Mouse (Mus musculus) MEL (cell line): ENCODE results near the gene Nisch. TPM values are rescaled to one million over a fixed set of nuclear protein-coding genes. Genes with fewer than 3 reads are reported as not detected.

Source experiments
- DNase-seq: peaks from one replicate; pipeline ENCODE4 v3.0.0; 2011; ENCODE audit warnings: low read depth, low spot score
- H3K27ac ChIP-seq: 2 replicates; pipeline ENCODE4 v1.5.1; 2012; ENCODE audit warnings: low read depth, mild to moderate bottlenecking, control low read depth, low read length, moderate library complexity; ENCODE audit not compliant: control insufficient read depth
- H3K27me3 ChIP-seq, 2 experiments: fragments of 150-350 bp in 1 of 2; sonication (generic) in 1 of 2; 2 replicates each; pipeline ENCODE4 v1.6.1; 2012; ENCODE audit warnings: low read length in 2 of 2, mild to moderate bottlenecking in 2 of 2, improper control_type of control experiment in 1 of 2, moderate library complexity in 1 of 2; ENCODE audit not compliant: insufficient read depth in 2 of 2, control insufficient read depth in 1 of 2
- H3K36me3 ChIP-seq, 2 experiments: 2 replicates each; pipeline ENCODE4 v1.6.1; 2012 to 2014; ENCODE audit warnings: low read length in 2 of 2, improper control_type of control experiment in 1 of 2, inconsistent platforms in 1 of 2, mild to moderate bottlenecking in 1 of 2; ENCODE audit not compliant: insufficient read depth in 2 of 2, control insufficient read depth in 1 of 2
- H3K4me1 ChIP-seq, 2 experiments: fragments of 150-350 bp in 1 of 2; sonication (generic) in 1 of 2; 2 replicates each; pipeline ENCODE4 v1.6.1; 2012; ENCODE audit warnings: low read length in 2 of 2, improper control_type of control experiment in 1 of 2, mild to moderate bottlenecking in 1 of 2; ENCODE audit not compliant: insufficient read depth in 2 of 2, control insufficient read depth in 1 of 2
- H3K4me3 ChIP-seq, 2 experiments: fragments of 150-350 bp in 1 of 2; sonication (generic) in 1 of 2; 2 replicates each; pipeline ENCODE4 v1.5.1; 2012; ENCODE audit warnings: low read depth in 2 of 2, low read length in 2 of 2, mild to moderate bottlenecking in 2 of 2, moderate library complexity in 2 of 2, control low read depth in 1 of 2, improper control_type of control experiment in 1 of 2; ENCODE audit not compliant: control insufficient read depth in 1 of 2, insufficient read depth in 1 of 2
- H3K79me2 ChIP-seq: 2 replicates; pipeline ENCODE4 v1.6.1; 2012; ENCODE audit warnings: mild to moderate bottlenecking, low read length, moderate library complexity; ENCODE audit not compliant: control insufficient read depth, poor library complexity, insufficient read depth
- H3K9ac ChIP-seq: 2 replicates; pipeline ENCODE4 v1.6.1; 2012; ENCODE audit warnings: low read depth, mild to moderate bottlenecking, control low read depth, low read length, moderate library complexity; ENCODE audit not compliant: control insufficient read depth, poor library complexity, severe bottlenecking
- H3K9me3 ChIP-seq: fragments of 150-350 bp; sonication (generic); replicated peaks from 2 replicates; pipeline ENCODE4 v1.6.1; 2012; ENCODE audit warnings: mild to moderate bottlenecking, low read length, improper control_type of control experiment, moderate library complexity; ENCODE audit not compliant: insufficient read depth
- BHLHE40 ChIP-seq: IDR thresholded peaks from 2 replicates; pipeline ENCODE4 v1.6.1; 2012; ENCODE audit warnings: low read depth, mild to moderate bottlenecking, inconsistent platforms, low read length, improper control_type of control experiment, borderline replicate concordance
- E2F4 ChIP-seq: IDR thresholded peaks from 2 replicates; pipeline ENCODE4 v1.6.1; 2011; ENCODE audit warnings: low read depth, low read length, improper control_type of control experiment, borderline replicate concordance
- GABPA ChIP-seq: IDR thresholded peaks from 2 replicates; pipeline ENCODE4 v1.6.1; 2012; ENCODE audit warnings: low read depth, mild to moderate bottlenecking, inconsistent platforms, low read length, improper control_type of control experiment, moderate library complexity
- GATA1 ChIP-seq: IDR thresholded peaks from 2 replicates; pipeline ENCODE4 v1.6.1; 2011; ENCODE audit warnings: low read depth, low read length, improper control_type of control experiment
- KAT2A ChIP-seq: conservative IDR thresholded peaks from 2 replicates; pipeline ENCODE4 v1.6.1; 2012; ENCODE audit warnings: low read depth, low read length, improper control_type of control experiment, inconsistent platforms
- MAFK ChIP-seq: IDR thresholded peaks from 2 replicates; pipeline ENCODE4 v1.6.1; 2011; ENCODE audit warnings: low read depth, mild to moderate bottlenecking, low read length, improper control_type of control experiment, borderline replicate concordance
- MEF2A ChIP-seq: IDR thresholded peaks from 2 replicates; pipeline ENCODE4 v1.6.1; 2014; ENCODE audit warnings: low read depth, mild to moderate bottlenecking, inconsistent platforms, low read length, improper control_type of control experiment; ENCODE audit not compliant: poor library complexity, insufficient replicate concordance, severe bottlenecking; ENCODE audit errors: extremely low read depth
- MXI1 ChIP-seq: IDR thresholded peaks from 2 replicates; pipeline ENCODE4 v1.6.1; 2011; ENCODE audit warnings: mild to moderate bottlenecking, low read depth, low read length, improper control_type of control experiment
- MYB ChIP-seq: IDR thresholded peaks from 2 replicates; pipeline ENCODE4 v1.6.1; 2011; ENCODE audit warnings: mild to moderate bottlenecking, low read depth, low read length, improper control_type of control experiment
- MYC ChIP-seq: IDR thresholded peaks from 2 replicates; pipeline ENCODE4 v1.6.1; 2011; ENCODE audit warnings: low read depth, mild to moderate bottlenecking, low read length, improper control_type of control experiment, moderate library complexity
- POLR2AphosphoS2 ChIP-seq: IDR thresholded peaks from 2 replicates; pipeline ENCODE4 v1.6.1; 2011; ENCODE audit warnings: low read length, improper control_type of control experiment
- UBTF ChIP-seq: IDR thresholded peaks from 2 replicates; pipeline ENCODE4 v1.6.1; 2012; ENCODE audit warnings: low read depth, mild to moderate bottlenecking, inconsistent platforms, low read length, improper control_type of control experiment, moderate library complexity, borderline replicate concordance; ENCODE audit not compliant: insufficient read depth
- ZKSCAN1 ChIP-seq: IDR thresholded peaks from 2 replicates; pipeline ENCODE4 v1.6.1; 2012; ENCODE audit warnings: low read depth, mild to moderate bottlenecking, inconsistent platforms, low read length, improper control_type of control experiment, moderate library complexity
- ZNF384 ChIP-seq: IDR thresholded peaks from 2 replicates; pipeline ENCODE4 v1.6.1; 2012; ENCODE audit warnings: low read depth, mild to moderate bottlenecking, inconsistent platforms, low read length, improper control_type of control experiment
- polyA plus RNA-seq, 2 experiments: library from polyadenylated mRNA; stranded (reverse) in 1 of 2; unstranded in 1 of 2; fragments of >175 nt in 1 of 2; fragments of >200 nt in 1 of 2; gene quantifications; 2 replicates each; pipeline versions ENCODE4 v1.2.1 to v1.2.4; 2012; ENCODE audit warnings: low replicate concordance in 2 of 2, low read depth in 1 of 2; ENCODE audit not compliant: insufficient read length in 2 of 2, insufficient read depth in 1 of 2, missing spikeins in 1 of 2
- total RNA-seq: library from RNA; depleted of rRNA; stranded (reverse); fragments of 300-350 nt; gene quantifications from 2 replicates; pipeline ENCODE4 v1.2.3, GENCODE M21; 2012

The Nisch gene
- total and polyA plus RNA-seq, 3 experiments = 53.0 to 154 TPM; not detected in 1

GRCm38 (mm10) chr14:31199599-31199998 lies 17.1 kb downstream of the Nisch start:
- no peak overlapping the region for H3K27ac ChIP-seq
- H3K4me1 ChIP-seq = peaks cover 0 to 6% of the 10 kb centered on the region in 2 experiments; a peak in 2 of 4 replicates

GRCm38 (mm10) chr14:31197547-31198516 lies 18.9 kb downstream of the Nisch start:
- TF ChIP-seq E2F4 (no peak), MXI1 (peak; percentile 26; the same call in 1 of the 2 replicates), MYB (no peak), ZNF384 (peak; percentile 88), MYC (0 out of 2 replicates have a peak, but pooled peaks have one; percentile 24), GATA1 (peak; percentile 84), UBTF (no peak), KAT2A (no peak), MAFK (no peak)
- H3K9ac ChIP-seq = no peak overlapping the region
- H3K4me3 ChIP-seq = no peak overlapping the region; a peak in 1 of 4 replicates
- H3K79me2 ChIP-seq = no peaks in the 10 kb centered on the region
- no peaks in the 10 kb centered on the region for H3K9me3 ChIP-seq
- H3K27me3 ChIP-seq = no peaks in the 10 kb centered on the region
- DNase-seq = peak; percentile 61
- no peak overlapping the region for H3K27ac ChIP-seq
- H3K4me1 ChIP-seq = peaks cover 0 to 6% of the 10 kb centered on the region in 2 experiments; a peak in 2 of 4 replicates
- H3K36me3 ChIP-seq = peaks cover 3 to 15% of the 10 kb centered on the region in 2 experiments; a peak in 3 of 4 replicates

More at GRCm38 (mm10) chr14:31199599-31199998, 17.1 kb downstream of the Nisch start:
- Histone ChIP-seq H3K9ac (no peak overlapping the region), H3K4me3 (no peak overlapping the region), H3K9me3 (no peaks in the 10 kb centered on the region), H3K27me3 (no peaks in the 10 kb centered on the region), H3K79me2 (no peaks in the 10 kb centered on the region; the same call in 1 of the 2 replicates), H3K36me3 (peaks cover 3 to 26% of the 10 kb centered on the region in 2 experiments; a peak in 3 of 4 replicates)
- no peak for DNase-seq
- TF ChIP-seq BHLHE40 (no peak), GABPA (no peak), POLR2AphosphoS2 (no peak), MEF2A (no peak), ZKSCAN1 (no peak)
